In genomic region chr12:113016976-113017375, GRCm38 (mm10) we compare ENCODE assay signal across 12 mouse cellular contexts. TPM values are rescaled to one million over a fixed set of nuclear protein-coding genes. Genes with fewer than 3 reads are reported as not detected.
DNase-seq lines count a peak whose midpoint lies in the region; ATAC-seq lines count a peak whose summit lies in the region.
"Had no signal": no experiment of that assay in that cellular context is flagged by ENCODE, and none has a peak within 500 bp of the region (broad histone marks: within the 10 kb centered on the region; RNA-seq: fewer than 3 reads in every experiment).

No protein-coding gene starts in this region.

- intact Hi-C loops in heart, postnatal 10 days (cut with DNase I) = no loop called here

- H3K27ac ChIP-seq in intestine, embryonic 14.5 days (ENCODE audit: low read depth) = no peak overlapping the region
- no peak overlapping the region for H3K27ac ChIP-seq in intestine, embryonic 15.5 days
- H3K27ac ChIP-seq in forebrain, embryonic 10.5 days = peak overlapping the region; percentile 41; the same call in 1 of the 2 replicates
- no peak overlapping the region for H3K27ac ChIP-seq in neural tube, embryonic 12.5 days
- H3K27ac ChIP-seq: liver, embryonic 15.5 days had no signal

- 73% methylated on average over 8 of the region's 8 CpGs for WGBS in intestine, embryonic 14.5 days
- 67% methylated on average over 8 of the region's 8 CpGs for WGBS in intestine, embryonic 15.5 days
- 75% methylated on average over 8 of the region's 8 CpGs for WGBS in forebrain, embryonic 10.5 days
- WGBS in neural tube, embryonic 12.5 days = 81% methylated on average over 8 of the region's 8 CpGs

- H3K4me1 ChIP-seq in intestine, embryonic 14.5 days (replicated peaks; ENCODE audit: control insufficient read depth, insufficient read depth, low read length) = peaks cover 16% of the 10 kb centered on the region
- H3K4me1 ChIP-seq in intestine, embryonic 15.5 days (replicated peaks) = peaks cover 34% of the 10 kb centered on the region
- H3K4me1 ChIP-seq in forebrain, embryonic 10.5 days = peaks cover 49% of the 10 kb centered on the region
- H3K4me1 ChIP-seq in neural tube, embryonic 12.5 days = peaks cover 34% of the 10 kb centered on the region

- H3K4me3 ChIP-seq in intestine, embryonic 14.5 days (ENCODE audit: low read depth, low read length) = no peak overlapping the region
- no peak overlapping the region for H3K4me3 ChIP-seq in intestine, embryonic 15.5 days (replicated peaks)
- no peak overlapping the region for H3K4me3 ChIP-seq in forebrain, embryonic 10.5 days
- H3K4me3 ChIP-seq in neural tube, embryonic 12.5 days = no peak overlapping the region
- H3K4me3 ChIP-seq: liver, embryonic 15.5 days had no signal

- 0 out of 2 replicates have a peak overlapping the region, but pooled peaks have one; percentile 7 for H3K9ac ChIP-seq in intestine, embryonic 14.5 days (ENCODE audit: low read length)
- H3K9ac ChIP-seq in intestine, embryonic 15.5 days = no peak overlapping the region
- H3K9ac ChIP-seq in neural tube, embryonic 12.5 days = 0 out of 2 replicates have a peak overlapping the region, but pooled peaks have one; percentile 3
- H3K9ac ChIP-seq: liver, embryonic 15.5 days had no signal

- no peak for ATAC-seq in intestine, embryonic 14.5 days (replicated peaks; ENCODE audit: low FRiP score, low TSS enrichment, low read depth)
- ATAC-seq in intestine, embryonic 15.5 days = no peak
- ATAC-seq in neural tube, embryonic 12.5 days (ENCODE audit: low FRiP score, low read depth) = no peak

- H3K36me3 ChIP-seq in intestine, embryonic 14.5 days (ENCODE audit: control insufficient read depth, insufficient read depth, low read length) = peaks cover 6% of the 10 kb centered on the region
- 0 out of 2 replicates have a peak, but pooled peaks cover 2% of the 10 kb centered on the region for H3K36me3 ChIP-seq in intestine, embryonic 15.5 days
- H3K36me3 ChIP-seq in forebrain, embryonic 10.5 days (replicated peaks) = peaks cover 32% of the 10 kb centered on the region
- peaks cover 5% of the 10 kb centered on the region for H3K36me3 ChIP-seq in neural tube, embryonic 12.5 days

- H3K4me2 ChIP-seq in intestine, embryonic 14.5 days (ENCODE audit: low read length) = no peak overlapping the region
- H3K4me2 ChIP-seq in intestine, embryonic 15.5 days (replicated peaks) = no peak overlapping the region; the same call in 1 of the 2 replicates
- H3K4me2 ChIP-seq in neural tube, embryonic 12.5 days (replicated peaks) = peak overlapping the region; percentile 30

- DNase-seq in intestine, embryonic 14.5 days (ENCODE audit: low spot score) = no peak
- DNase-seq in forebrain, embryonic 10.5 days (ENCODE audit: extremely low spot score, low spot score) = no peak
- DNase-seq in layer of hippocampus, adult 8-10 months (ENCODE audit: low spot score in 2 of 2) = peak; percentile 79 to 82
- no peak for DNase-seq in cerebellum, adult 9-11 months
- no peak for DNase-seq in gastrocnemius, postnatal 25 days
- DNase-seq in heart, postnatal 10 days = no peak
- DNase-seq: thymus, postnatal 4 days had no signal

- H3K27me3 ChIP-seq in intestine, embryonic 14.5 days (replicated peaks; ENCODE audit: control insufficient read depth, insufficient read depth, low read length) = no peaks in the 10 kb centered on the region
- no peaks in the 10 kb centered on the region for H3K27me3 ChIP-seq in intestine, embryonic 15.5 days (replicated peaks)
- no peaks in the 10 kb centered on the region for H3K27me3 ChIP-seq in forebrain, embryonic 10.5 days (ENCODE audit: poor library complexity, severe bottlenecking)
- no peaks in the 10 kb centered on the region for H3K27me3 ChIP-seq in neural tube, embryonic 12.5 days (replicated peaks)
- H3K27me3 ChIP-seq: liver, embryonic 15.5 days had no signal

- H3K9me3 ChIP-seq in intestine, embryonic 14.5 days (ENCODE audit: control insufficient read depth, low read length) = no peaks in the 10 kb centered on the region
- no peaks in the 10 kb centered on the region for H3K9me3 ChIP-seq in intestine, embryonic 15.5 days
- H3K9me3 ChIP-seq in forebrain, embryonic 10.5 days = no peaks in the 10 kb centered on the region
- H3K9me3 ChIP-seq in neural tube, embryonic 12.5 days = no peaks in the 10 kb centered on the region
- H3K9me3 ChIP-seq: liver, embryonic 15.5 days had no signal

RNA-seq across cellular contexts. Expression of gene Pacs2, which starts 2.7 kb away (rescaled TPM):
- polyA plus RNA-seq in intestine, embryonic 14.5 days (2014; fragmentation: Nextera tagmentation; extraction: Ambion mirVana) = 12.5 and 14.3 TPM in 2 replicates
- 11.7 and 12.1 TPM in 2 replicates for polyA plus RNA-seq in intestine, embryonic 15.5 days (2015; fragmentation: Nextera tagmentation; extraction: Ambion mirVana)
- polyA plus RNA-seq in forebrain, embryonic 10.5 days (2016; fragmentation: Nextera tagmentation; extraction: Ambion mirVana) = 16.9 and 18.3 TPM in 2 replicates
- 100 to 1,000 TPM in 3 of 4 experiments, 10 to 100 TPM in 1; 89.5 to 110 (median 108) TPM for total RNA-seq in layer of hippocampus, adult 8-10 months (2022)
- polyA plus RNA-seq in neural tube, embryonic 12.5 days (2016; fragmentation: Nextera tagmentation; extraction: Ambion mirVana) = 30.5 and 30.8 TPM in 2 replicates
- 10 to 100 TPM; 34.7 to 38.5 TPM for total RNA-seq in gastrocnemius, postnatal 25 days (2021)
- 10 to 100 TPM; 29.3 to 30.4 TPM for total RNA-seq in heart, postnatal 10 days (2021)

RNA-seq across cellular contexts. Expression of gene Brf1, which starts 16.5 kb away (rescaled TPM):
- polyA plus RNA-seq in intestine, embryonic 14.5 days (2014; fragmentation: Nextera tagmentation; extraction: Ambion mirVana) = 53.8 and 55.8 TPM in 2 replicates
- 45.8 and 49.8 TPM in 2 replicates for polyA plus RNA-seq in intestine, embryonic 15.5 days (2015; fragmentation: Nextera tagmentation; extraction: Ambion mirVana)
- 50.8 and 58.1 TPM in 2 replicates for polyA plus RNA-seq in forebrain, embryonic 10.5 days (2016; fragmentation: Nextera tagmentation; extraction: Ambion mirVana)
- 10 to 100 TPM; 49.3 to 59.4 (median 57.4) TPM for total RNA-seq in layer of hippocampus, adult 8-10 months (2022)
- 68.1 and 70.1 TPM in 2 replicates for polyA plus RNA-seq in neural tube, embryonic 12.5 days (2016; fragmentation: Nextera tagmentation; extraction: Ambion mirVana)
- 10 to 100 TPM; 19.3 to 19.4 TPM for total RNA-seq in gastrocnemius, postnatal 25 days (2021)
- total RNA-seq in heart, postnatal 10 days (2021) = 10 to 100 TPM; 29.3 to 35.8 TPM

RNA-seq across cellular contexts. Expression of gene Btbd6, which starts 40.7 kb away (rescaled TPM):
- 21.7 and 23.2 TPM in 2 replicates for polyA plus RNA-seq in intestine, embryonic 14.5 days (2014; fragmentation: Nextera tagmentation; extraction: Ambion mirVana)
- polyA plus RNA-seq in intestine, embryonic 15.5 days (2015; fragmentation: Nextera tagmentation; extraction: Ambion mirVana) = 19.5 and 22.4 TPM in 2 replicates
- polyA plus RNA-seq in forebrain, embryonic 10.5 days (2016; fragmentation: Nextera tagmentation; extraction: Ambion mirVana) = 22.4 and 24.2 TPM in 2 replicates
- 10 to 100 TPM; 55.3 to 61.7 (median 58.9) TPM for total RNA-seq in layer of hippocampus, adult 8-10 months (2022)
- 32.0 and 33.8 TPM in 2 replicates for polyA plus RNA-seq in neural tube, embryonic 12.5 days (2016; fragmentation: Nextera tagmentation; extraction: Ambion mirVana)
- 10 to 100 TPM; 12.6 to 13.1 TPM for total RNA-seq in gastrocnemius, postnatal 25 days (2021)
- 10 to 100 TPM; 22.9 to 24.5 TPM for total RNA-seq in heart, postnatal 10 days (2021)

RNA-seq across cellular contexts. Expression of gene Tex22, which starts 57.3 kb away (rescaled TPM):
- polyA plus RNA-seq in intestine, embryonic 14.5 days (2014; fragmentation: Nextera tagmentation; extraction: Ambion mirVana) = not detected in 2 replicates
- not detected in 2 replicates for polyA plus RNA-seq in intestine, embryonic 15.5 days (2015; fragmentation: Nextera tagmentation; extraction: Ambion mirVana)
- not detected in 2 replicates for polyA plus RNA-seq in forebrain, embryonic 10.5 days (2016; fragmentation: Nextera tagmentation; extraction: Ambion mirVana)
- under 1 TPM; 0.34 to 0.87 (median 0.60) TPM for total RNA-seq in layer of hippocampus, adult 8-10 months (2022)
- polyA plus RNA-seq in neural tube, embryonic 12.5 days (2016; fragmentation: Nextera tagmentation; extraction: Ambion mirVana) = 0.24 TPM in 1 of 2 replicates, not detected in the other
- total RNA-seq in gastrocnemius, postnatal 25 days (2021) = not detected
- total RNA-seq in heart, postnatal 10 days (2021) = under 1 TPM in 1 of 2 experiments, not detected in 1; 0.41 TPM
- polyA plus RNA-seq: cortical plate, adult 2 months; heart, postnatal 0 days; liver, embryonic 15.5 days had no signal

Comparison
In these comparisons a context has a peak if more than half of its experiments do, and no peak if none do; other contexts are left out.
1. DNase-seq: peak in layer of hippocampus, adult 8-10 months (2 of 2); none in intestine, embryonic 14.5 days (single experiment), forebrain, embryonic 10.5 days (single experiment), cerebellum, adult 9-11 months (single experiment), gastrocnemius, postnatal 25 days (single experiment) and heart, postnatal 10 days (0 of 2).